Mouse (Mus musculus) spleen, postnatal 4 days (tissue): ENCODE results near the gene Gramd1b.

Experiments used
- DNase-seq, 2 experiments: peaks; one replicate each; pipeline ENCODE4 v3.0.0; 2022; ENCODE audit warnings: low spot score in 2 of 2

Gramd1b gene

GRCm38 (mm10) chr9:40531027-40531621, at the start of gene Gramd1b:
Gene Gramd1b, minus strand, starts transcription at chr9:40531383.
- no peak for DNase-seq

GRCm38 (mm10) chr9:40578726-40579625, 47.8 kb upstream of the Gramd1b start:
- DNase-seq: no peak

DNA sequence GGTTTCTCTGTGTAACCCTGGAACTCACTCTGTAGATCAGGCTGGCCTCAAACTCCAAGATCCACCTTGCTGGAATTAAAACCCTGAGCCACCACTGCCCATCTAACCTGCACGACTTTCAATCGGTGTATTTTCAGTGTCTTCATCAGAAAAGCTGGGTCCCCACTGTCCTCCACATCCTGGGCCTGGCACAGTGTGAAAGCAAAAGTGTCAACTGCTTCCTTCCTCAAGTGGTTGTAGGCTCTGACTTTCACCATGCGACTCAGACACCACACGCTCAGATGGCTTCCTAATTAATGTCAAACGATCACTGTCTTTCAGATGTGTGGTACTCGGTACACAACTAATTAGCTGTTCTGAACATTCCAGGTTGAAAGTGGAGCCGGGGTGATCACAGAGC, 45.9 kb upstream of the Gramd1b start:
- peak; percentile 15 to 63 for DNase-seq

DNA sequence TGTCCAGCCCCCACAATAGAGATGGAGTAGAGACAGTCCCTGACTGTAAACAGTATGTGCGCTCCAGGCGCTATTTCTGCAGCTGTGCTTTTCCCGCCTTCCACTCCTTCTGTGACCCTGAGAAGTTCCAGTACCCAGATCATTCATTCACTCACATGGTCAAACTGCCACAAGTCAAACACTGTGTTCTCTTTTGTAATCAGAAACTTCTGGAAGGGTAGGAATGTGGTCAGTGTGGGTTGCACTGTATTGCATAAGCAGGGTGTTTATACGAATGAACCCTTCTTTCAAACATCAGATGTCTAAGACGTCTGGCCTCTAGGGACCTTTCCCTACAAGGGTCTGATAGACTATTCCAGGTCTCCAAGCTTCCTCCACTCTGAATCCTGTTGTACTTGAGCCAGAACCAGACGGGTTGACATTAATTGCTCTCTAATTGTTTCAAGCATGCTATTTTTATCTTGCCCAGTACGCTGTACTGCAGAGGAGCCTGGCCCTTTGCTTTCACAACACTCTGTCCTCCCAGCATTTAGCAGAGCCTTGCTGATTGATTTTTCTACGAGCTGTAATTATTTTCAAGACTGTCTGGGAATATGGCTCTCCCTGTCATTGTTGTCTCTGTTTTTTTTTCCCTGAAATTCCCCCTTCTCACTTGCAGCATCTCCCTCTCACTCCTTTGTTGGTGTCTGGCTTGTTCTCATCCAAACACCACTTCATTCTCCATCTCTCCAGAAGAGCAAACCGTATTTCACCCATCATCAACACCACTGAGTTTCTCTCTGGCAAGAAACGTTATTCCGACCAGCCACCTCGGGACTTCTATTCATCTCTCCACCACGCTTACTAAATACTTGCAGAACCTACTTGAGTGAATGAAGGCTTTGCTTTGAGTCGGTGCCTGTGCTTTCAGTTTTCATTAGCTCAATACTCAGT, 44.1 kb upstream of the Gramd1b start:
- DNase-seq: no peak

GRCm38 (mm10) chr9:40571280-40571679, 40.1 kb upstream of the Gramd1b start:
- DNase-seq: no peak

GRCm38 (mm10) chr9:40568070-40568469, 36.9 kb upstream of the Gramd1b start:
- no peak for DNase-seq

DNA sequence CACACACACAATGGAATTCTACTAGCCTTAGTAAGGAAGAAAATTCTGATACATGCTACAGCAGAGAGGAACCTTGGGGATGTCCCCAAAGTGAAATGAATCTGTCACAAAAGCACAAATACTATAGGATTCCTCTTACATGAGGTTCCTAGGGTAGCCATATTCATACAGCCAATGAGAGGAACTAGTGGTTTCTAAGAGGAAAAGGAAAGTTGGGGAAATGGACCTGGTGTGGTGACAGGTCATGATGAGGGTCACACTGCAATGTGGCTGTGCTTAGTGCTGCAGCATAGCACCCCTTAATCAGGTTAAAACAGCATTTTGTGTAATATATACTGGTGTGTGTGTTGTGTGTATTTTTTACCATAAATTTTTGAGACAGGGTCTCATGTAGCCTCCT, 32.6 kb upstream of the Gramd1b start:
- DNase-seq: no peak

DNA sequence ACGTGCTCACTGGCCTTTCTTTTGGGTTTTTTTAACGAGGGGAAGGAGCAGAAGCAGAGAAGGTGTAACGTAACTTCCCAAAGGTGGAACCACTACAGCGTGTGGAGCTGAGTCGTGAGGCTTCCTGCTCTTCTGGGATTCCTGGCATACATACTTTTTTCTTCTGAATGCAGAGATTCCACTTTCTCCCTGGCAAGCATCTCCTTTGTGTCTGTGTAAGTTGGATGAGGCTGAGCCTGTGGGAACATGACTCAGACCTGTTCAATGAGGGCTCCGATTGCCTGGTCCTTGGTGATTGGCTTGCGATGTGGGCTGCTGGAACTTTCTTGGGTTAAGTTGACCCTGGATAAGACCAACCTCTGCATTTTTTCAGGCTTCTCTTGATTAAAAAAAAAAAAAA, 28.5 kb upstream of the Gramd1b start:
- no peak for DNase-seq

- DNase-seq: no peak
Measured at GRCm38 (mm10) chr9:40557796-40558195, 26.6 kb upstream of the Gramd1b start.

- no peak for DNase-seq
Measured at GRCm38 (mm10) chr9:40556396-40556795, 25.2 kb upstream of the Gramd1b start.

DNA sequence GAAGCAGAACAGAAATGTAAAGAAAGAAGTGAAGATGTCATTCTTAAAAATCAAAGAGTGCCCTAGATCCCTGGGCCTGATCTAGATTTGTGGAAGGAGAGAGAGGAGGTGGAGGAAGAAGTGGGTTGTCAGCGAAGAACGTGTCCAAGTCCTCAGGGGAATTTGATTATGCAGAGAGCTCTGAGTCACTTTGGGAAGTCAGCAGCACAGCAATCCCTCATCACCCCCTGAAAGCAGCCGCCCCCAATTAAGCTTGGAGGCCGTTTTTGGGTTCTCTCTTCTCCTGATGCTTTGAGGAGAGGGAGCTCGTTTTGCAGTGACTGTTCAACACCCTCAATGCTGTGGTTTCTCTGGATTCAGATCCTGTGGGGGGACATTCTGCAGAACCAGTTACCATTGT, 24.1 kb upstream of the Gramd1b start:
- DNase-seq: no peak

GRCm38 (mm10) chr9:40547876-40548275, 16.7 kb upstream of the Gramd1b start:
- no peak for DNase-seq

- DNase-seq: no peak
Measured at GRCm38 (mm10) chr9:40545193-40545592, 14.0 kb upstream of the Gramd1b start.

- no peak for DNase-seq
Measured at GRCm38 (mm10) chr9:40539588-40540140, 8.5 kb upstream of the Gramd1b start.

- DNase-seq: no peak
Measured at GRCm38 (mm10) chr9:40537708-40538105, 6.5 kb upstream of the Gramd1b start.

DNA sequence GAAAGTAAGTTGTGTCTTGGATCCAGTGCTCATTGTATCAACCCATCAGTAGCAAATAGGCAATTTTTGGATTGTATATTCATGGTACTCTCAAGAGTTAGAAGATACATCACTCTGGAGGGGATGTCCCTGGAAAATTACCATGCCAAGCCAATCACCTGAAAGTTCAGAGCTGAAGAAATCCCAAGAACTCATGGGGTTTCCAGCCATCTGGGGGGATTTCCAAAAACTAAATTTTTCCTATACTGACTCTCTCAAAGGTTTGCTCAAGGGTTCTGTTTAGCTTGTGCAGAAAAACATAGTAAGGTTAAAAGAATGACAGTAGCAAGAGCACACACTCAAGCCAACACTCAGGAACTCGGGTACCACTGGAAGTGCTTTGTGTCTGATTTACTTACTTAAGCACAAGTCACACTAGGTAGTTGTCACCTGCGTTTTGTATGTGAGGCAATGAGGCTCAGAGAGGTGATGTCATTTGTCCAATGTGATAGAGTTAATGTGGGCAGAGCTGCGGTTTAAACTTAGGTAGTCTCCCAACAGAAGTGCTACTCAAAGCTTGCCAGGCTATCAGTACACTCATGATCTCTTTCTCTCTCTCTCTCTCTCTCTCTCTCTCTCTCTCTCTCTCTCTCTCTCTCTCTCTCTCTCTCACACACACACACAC, 6.0 kb upstream of the Gramd1b start:
- no peak for DNase-seq

- no peak for DNase-seq
Measured at GRCm38 (mm10) chr9:40530536-40530935, 647 bp downstream of the Gramd1b start.

GRCm38 (mm10) chr9:40528733-40529132, 2.5 kb downstream of the Gramd1b start:
- DNase-seq: no peak

- no peak for DNase-seq
Measured at GRCm38 (mm10) chr9:40526928-40527327, 4.3 kb downstream of the Gramd1b start.

DNA sequence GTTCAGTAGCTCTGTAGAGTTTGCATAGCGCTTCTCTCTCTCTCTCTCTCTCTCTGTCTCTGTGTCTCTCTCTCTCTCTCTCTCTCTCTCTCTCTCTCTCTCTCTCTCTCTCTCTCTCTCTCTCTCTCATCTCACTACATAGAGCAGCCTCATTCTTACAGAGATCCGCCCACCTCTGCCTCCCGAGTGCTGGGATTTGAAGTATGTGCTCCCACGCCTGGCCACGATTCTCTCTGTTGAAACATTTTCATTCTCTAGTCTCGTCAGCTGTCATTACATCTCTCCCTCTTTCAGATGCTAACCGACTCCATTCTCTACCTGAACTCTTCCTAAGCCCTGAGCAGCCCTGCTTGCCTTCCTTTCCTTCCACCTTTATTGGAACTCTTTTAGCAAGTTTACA, 9.0 kb downstream of the Gramd1b start:
- no peak for DNase-seq

DNA sequence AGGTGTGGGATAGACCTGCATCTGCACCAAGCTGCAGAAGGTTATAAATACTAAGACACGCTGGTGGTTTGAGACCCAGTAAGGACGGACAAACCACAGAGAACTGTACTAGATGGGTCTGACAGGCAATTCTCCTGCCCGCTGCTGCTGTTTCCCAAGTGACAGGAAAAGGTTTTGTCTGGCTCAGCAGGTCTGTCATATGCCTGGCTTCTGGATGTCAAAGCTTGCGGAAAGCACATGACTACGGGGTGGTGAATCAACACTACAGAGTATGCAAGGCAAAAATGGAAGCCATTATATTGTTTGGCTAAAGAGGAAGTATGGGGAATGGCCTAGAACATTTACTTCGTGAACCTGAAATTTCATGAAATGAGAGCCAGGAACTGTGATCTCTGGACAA, 10.1 kb downstream of the Gramd1b start:
- no peak for DNase-seq
